Mouse (Mus musculus) central nervous system, embryonic 14 days (tissue): ENCODE results near the gene Zfp455. TPM values are rescaled to one million over a fixed set of nuclear protein-coding genes. Genes with fewer than 3 reads are reported as not detected.

Source experiments
- polyA plus RNA-seq: library from polyadenylated mRNA; depleted of rRNA; stranded (reverse); fragments of >200 nt; gene quantifications from 2 replicates; pipeline ENCODE4 v1.2.3, GENCODE M21; 2012; rRNA removed

The Zfp455 gene
- 1.3 and 1.4 TPM in 2 replicates for polyA plus RNA-seq

DNA sequence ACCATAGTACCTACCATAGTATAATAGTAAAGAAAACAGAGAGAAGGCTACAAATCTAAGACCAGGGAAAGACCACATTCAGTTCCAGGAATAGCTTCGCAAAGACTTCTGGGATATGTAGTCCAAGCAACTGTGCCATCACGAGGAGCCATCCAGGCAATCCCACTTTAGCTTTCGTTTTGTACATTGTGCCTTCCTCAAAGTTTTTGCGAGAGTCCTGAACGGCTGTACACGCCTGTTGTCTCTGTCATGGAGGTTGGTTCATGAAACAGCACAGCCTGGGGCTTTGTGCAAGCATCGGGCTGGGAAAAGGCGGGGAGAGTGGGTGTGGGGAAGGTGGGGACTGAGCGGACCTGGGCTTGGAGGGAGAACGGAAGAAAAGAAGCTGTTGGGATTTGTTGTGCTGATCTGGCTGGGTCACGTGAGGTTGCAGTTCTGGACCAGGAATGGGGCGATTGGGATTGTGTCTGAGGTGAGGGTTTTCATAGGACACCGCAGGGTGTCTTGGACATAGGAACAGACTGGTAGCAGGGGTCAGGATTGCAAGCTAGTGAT is at the start of gene Zfp455:
Gene Zfp455 (plus strand): TSS at position 167 of the 555 bp plus-strand sequence.

DNA sequence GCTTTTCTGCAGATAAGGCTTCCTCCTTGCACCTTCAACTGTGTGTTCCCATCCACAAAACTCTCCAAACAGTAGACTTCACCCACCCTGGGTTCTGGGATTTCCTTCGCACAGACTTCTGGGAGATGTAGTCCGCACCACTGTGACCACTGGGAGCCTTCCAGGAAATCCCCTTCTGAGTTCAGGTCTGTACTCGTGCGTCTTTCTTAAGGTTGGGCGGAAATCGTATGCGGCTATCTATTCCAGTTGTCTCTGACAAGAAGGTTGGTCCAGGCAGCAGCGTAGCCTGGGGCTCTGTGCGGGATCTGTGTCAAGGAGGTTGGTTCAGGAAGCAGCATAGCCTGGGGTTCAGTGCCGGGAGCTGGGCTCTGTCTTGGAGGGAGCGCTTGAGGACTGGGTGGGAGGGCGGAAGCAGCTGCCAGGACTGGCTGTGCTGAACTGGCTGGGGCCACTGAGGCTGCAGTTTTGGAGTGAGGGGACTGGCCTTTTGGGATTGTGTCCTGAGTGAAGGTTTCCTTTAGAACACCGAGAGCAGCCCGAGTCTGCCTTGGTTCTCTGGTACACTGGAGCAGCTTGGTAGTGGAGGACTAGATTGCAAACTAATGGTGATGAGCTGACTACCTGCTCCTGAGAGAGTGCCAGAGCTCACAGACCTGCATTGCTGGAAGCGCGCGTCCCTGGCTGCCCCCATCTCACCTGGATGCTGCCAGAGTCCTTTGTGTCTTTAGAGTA is 21.1 kb upstream of the Zfp455 start, which contains the start of gene Rsl1:
Gene Rsl1 (plus strand): TSS at position 192 of the 732 bp plus-strand sequence.

Other genes with a start within 250 kb of the Zfp455 start
- 3.0 and 3.1 TPM in 2 replicates for gene Zfp712, start 133.3 kb upstream of the Zfp455 start, polyA plus RNA-seq
- 5.6 and 6.2 TPM in 2 replicates for gene Zfp708, start 96.5 kb upstream of the Zfp455 start, polyA plus RNA-seq
- 2.7 TPM in 2 replicates for gene Gm28557, start 85.9 kb upstream of the Zfp455 start, polyA plus RNA-seq
- gene Rslcan18, start 78.2 kb upstream of the Zfp455 start, polyA plus RNA-seq = 0.08 and 0.10 TPM in 2 replicates
- 2.8 TPM in 2 replicates for gene Zfp759, start 72.8 kb upstream of the Zfp455 start, polyA plus RNA-seq
- gene Rsl1, start 21.3 kb upstream of the Zfp455 start, polyA plus RNA-seq = 5.2 and 5.4 TPM in 2 replicates
- gene Zfp458, start 84.0 kb downstream of the Zfp455 start, polyA plus RNA-seq = 3.0 and 3.6 TPM in 2 replicates
- gene Zfp457, start 112.0 kb downstream of the Zfp455 start, polyA plus RNA-seq = 2.1 and 2.5 TPM in 2 replicates
- 2.3 and 2.5 TPM in 2 replicates for gene Zfp595, start 138.1 kb downstream of the Zfp455 start, polyA plus RNA-seq
- not detected in 2 replicates for gene Gm28044, start 166.0 kb downstream of the Zfp455 start, polyA plus RNA-seq
- 0.59 and 0.71 TPM in 2 replicates for gene Zfp953, start 166.1 kb downstream of the Zfp455 start, polyA plus RNA-seq
- 0.18 TPM in 1 of 2 replicates, not detected in the other for gene Gm28041, start 181.2 kb downstream of the Zfp455 start, polyA plus RNA-seq
- 0.47 and 0.48 TPM in 2 replicates for gene Zfp456, start 181.3 kb downstream of the Zfp455 start, polyA plus RNA-seq
- gene Zfp429, start 205.3 kb downstream of the Zfp455 start, polyA plus RNA-seq = 3.7 and 5.1 TPM in 2 replicates
- gene Zfp459, start 226.9 kb downstream of the Zfp455 start, polyA plus RNA-seq = 0.84 and 1.1 TPM in 2 replicates